Comparison of ENCODE assay signal across 8 mouse cellular contexts in genomic region chr7:114745481-114746271, GRCm38 (mm10). TPM values are rescaled to one million over a fixed set of nuclear protein-coding genes. Genes with fewer than 3 reads are reported as not detected.
DNase-seq lines count a peak whose midpoint lies in the region; ATAC-seq lines count a peak whose summit lies in the region.

No protein-coding gene starts in this region.

- H3K27me3 ChIP-seq in lung, embryonic 15.5 days = 0 out of 2 replicates have a peak, but pooled peaks cover 10% of the 10 kb centered on the region
- H3K27me3 ChIP-seq in embryonic facial prominence, embryonic 13.5 days = peaks cover 16% of the 10 kb centered on the region; the same call in 1 of the 2 replicates
- H3K27me3 ChIP-seq in hindbrain, embryonic 12.5 days = peaks cover 6% of the 10 kb centered on the region
- H3K27me3 ChIP-seq in limb, embryonic 15.5 days = peaks cover 10% of the 10 kb centered on the region; the same call in 1 of the 2 replicates
- H3K27me3 ChIP-seq in neural tube, embryonic 15.5 days (replicated peaks) = 0 out of 2 replicates have a peak, but pooled peaks cover 3% of the 10 kb centered on the region

- DNase-seq in lung, adult 18-20 months = no peak
- DNase-seq in natural killer cell, adult 2 months (ENCODE audit: low spot score in 2 of 2) = no peak
- no peak for DNase-seq in urinary bladder, postnatal 10 days (ENCODE audit: low spot score)

- 5% methylated on average over 34 of the region's 34 CpGs for WGBS in lung, embryonic 15.5 days
- WGBS in embryonic facial prominence, embryonic 13.5 days = 2% methylated on average over 34 of the region's 34 CpGs
- WGBS in hindbrain, embryonic 12.5 days = 6% methylated on average over 34 of the region's 34 CpGs
- WGBS in limb, embryonic 15.5 days = 3% methylated on average over 30 of the region's 34 CpGs
- 5% methylated on average over 34 of the region's 34 CpGs for WGBS in neural tube, embryonic 15.5 days

- no peak overlapping the region for H3K9ac ChIP-seq in lung, embryonic 15.5 days
- H3K9ac ChIP-seq in embryonic facial prominence, embryonic 13.5 days = peak overlapping the region; percentile 67
- H3K9ac ChIP-seq in hindbrain, embryonic 12.5 days = peak overlapping the region; percentile 67
- peak overlapping the region; percentile 33; the same call in 1 of the 2 replicates for H3K9ac ChIP-seq in limb, embryonic 15.5 days
- peak overlapping the region; percentile 57 for H3K9ac ChIP-seq in neural tube, embryonic 15.5 days (replicated peaks)

- H3K27ac ChIP-seq in lung, embryonic 15.5 days = no peak overlapping the region
- H3K27ac ChIP-seq in embryonic facial prominence, embryonic 13.5 days = no peak overlapping the region; the same call in 1 of the 2 replicates
- H3K27ac ChIP-seq in hindbrain, embryonic 12.5 days = no peak overlapping the region
- peak overlapping the region; percentile 54; the same call in 1 of the 2 replicates for H3K27ac ChIP-seq in limb, embryonic 15.5 days
- 0 out of 2 replicates have a peak overlapping the region, but pooled peaks have one; percentile 33 for H3K27ac ChIP-seq in neural tube, embryonic 15.5 days (replicated peaks)

- peak overlapping the region; percentile 66 for H3K4me2 ChIP-seq in lung, embryonic 15.5 days
- peak overlapping the region; percentile 84 for H3K4me2 ChIP-seq in embryonic facial prominence, embryonic 13.5 days
- peak overlapping the region; percentile 87 for H3K4me2 ChIP-seq in hindbrain, embryonic 12.5 days (replicated peaks)
- peak overlapping the region; percentile 74 for H3K4me2 ChIP-seq in limb, embryonic 15.5 days
- H3K4me2 ChIP-seq in neural tube, embryonic 15.5 days = peak overlapping the region; percentile 95

- H3K4me3 ChIP-seq in lung, embryonic 15.5 days = peak overlapping the region; percentile 27
- peak overlapping the region; percentile 46 for H3K4me3 ChIP-seq in embryonic facial prominence, embryonic 13.5 days
- peak overlapping the region; percentile 42 for H3K4me3 ChIP-seq in hindbrain, embryonic 12.5 days
- peak overlapping the region; percentile 36 for H3K4me3 ChIP-seq in limb, embryonic 15.5 days
- peak overlapping the region; percentile 49 for H3K4me3 ChIP-seq in neural tube, embryonic 15.5 days (replicated peaks)

- H3K36me3 ChIP-seq in lung, embryonic 15.5 days = no peaks in the 10 kb centered on the region
- H3K36me3 ChIP-seq in embryonic facial prominence, embryonic 13.5 days = no peaks in the 10 kb centered on the region
- no peaks in the 10 kb centered on the region for H3K36me3 ChIP-seq in hindbrain, embryonic 12.5 days
- no peaks in the 10 kb centered on the region for H3K36me3 ChIP-seq in limb, embryonic 15.5 days
- no peaks in the 10 kb centered on the region for H3K36me3 ChIP-seq in neural tube, embryonic 15.5 days

- ATAC-seq in lung, embryonic 15.5 days (ENCODE audit: borderline replicate concordance, extremely low read depth, low FRiP score, low TSS enrichment) = no peak
- ATAC-seq in embryonic facial prominence, embryonic 13.5 days (ENCODE audit: insufficient number of reproducible peaks, insufficient read depth, low FRiP score, low TSS enrichment, low read depth) = peak; percentile 24; the same call in 1 of the 2 replicates
- ATAC-seq in hindbrain, embryonic 12.5 days (ENCODE audit: low FRiP score) = peak; percentile 60
- ATAC-seq in limb, embryonic 15.5 days (ENCODE audit: insufficient number of reproducible peaks, low FRiP score, low TSS enrichment, low read depth) = no peak
- peak; percentile 85 for ATAC-seq in neural tube, embryonic 15.5 days (ENCODE audit: low FRiP score)

- H3K9me3 ChIP-seq in lung, embryonic 15.5 days = no peaks in the 10 kb centered on the region
- no peaks in the 10 kb centered on the region for H3K9me3 ChIP-seq in embryonic facial prominence, embryonic 13.5 days
- H3K9me3 ChIP-seq in hindbrain, embryonic 12.5 days (replicated peaks) = no peaks in the 10 kb centered on the region
- H3K9me3 ChIP-seq in limb, embryonic 15.5 days = no peaks in the 10 kb centered on the region
- no peaks in the 10 kb centered on the region for H3K9me3 ChIP-seq in neural tube, embryonic 15.5 days (replicated peaks)

- peaks cover 5% of the 10 kb centered on the region; the same call in 1 of the 2 replicates for H3K4me1 ChIP-seq in lung, embryonic 15.5 days
- peaks cover 24% of the 10 kb centered on the region for H3K4me1 ChIP-seq in embryonic facial prominence, embryonic 13.5 days
- H3K4me1 ChIP-seq in hindbrain, embryonic 12.5 days = peaks cover 11% of the 10 kb centered on the region; the same call in 1 of the 2 replicates
- peaks cover 25% of the 10 kb centered on the region for H3K4me1 ChIP-seq in limb, embryonic 15.5 days
- H3K4me1 ChIP-seq in neural tube, embryonic 15.5 days = peaks cover 15% of the 10 kb centered on the region

RNA-seq across cellular contexts. Expression of gene Insc, which starts 2.2 kb away (rescaled TPM):
- polyA plus RNA-seq in lung, embryonic 15.5 days (2015; fragmentation: Nextera tagmentation; extraction: Ambion mirVana) = 4.3 and 5.3 TPM in 2 replicates
- polyA plus RNA-seq in embryonic facial prominence, embryonic 13.5 days (2015; fragmentation: Nextera tagmentation; extraction: Ambion mirVana) = 5.9 and 7.0 TPM in 2 replicates
- 3.1 and 5.2 TPM in 2 replicates for polyA plus RNA-seq in hindbrain, embryonic 12.5 days (2016; fragmentation: Nextera tagmentation; extraction: Ambion mirVana)
- polyA plus RNA-seq in limb, embryonic 15.5 days (2015; fragmentation: Nextera tagmentation; extraction: Ambion mirVana) = 9.9 TPM in 2 replicates
- polyA plus RNA-seq in neural tube, embryonic 15.5 days (2015; fragmentation: Nextera tagmentation; extraction: Ambion mirVana) = 4.7 and 5.1 TPM in 2 replicates

RNA-seq across cellular contexts. Expression of gene Calcb, which starts 27.2 kb away (rescaled TPM):
- polyA plus RNA-seq in lung, embryonic 15.5 days (2015; fragmentation: Nextera tagmentation; extraction: Ambion mirVana) = 0.62 and 0.97 TPM in 2 replicates
- polyA plus RNA-seq in embryonic facial prominence, embryonic 13.5 days (2015; fragmentation: Nextera tagmentation; extraction: Ambion mirVana) = 0.28 and 1.1 TPM in 2 replicates
- 0.40 TPM in 1 of 2 replicates, not detected in the other for polyA plus RNA-seq in hindbrain, embryonic 12.5 days (2016; fragmentation: Nextera tagmentation; extraction: Ambion mirVana)
- polyA plus RNA-seq in limb, embryonic 15.5 days (2015; fragmentation: Nextera tagmentation; extraction: Ambion mirVana) = 0.46 and 0.50 TPM in 2 replicates
- polyA plus RNA-seq in neural tube, embryonic 15.5 days (2015; fragmentation: Nextera tagmentation; extraction: Ambion mirVana) = 19.9 and 28.0 TPM in 2 replicates

Comparison
In these comparisons a context has a peak if more than half of its experiments do, and no peak if none do; other contexts are left out.
1. ATAC-seq: peak in embryonic facial prominence, embryonic 13.5 days (single experiment), hindbrain, embryonic 12.5 days (single experiment) and neural tube, embryonic 15.5 days (single experiment); none in lung, embryonic 15.5 days (single experiment) and limb, embryonic 15.5 days (single experiment).
2. H3K27ac ChIP-seq: peak in limb, embryonic 15.5 days (single experiment) and neural tube, embryonic 15.5 days (single experiment); none in lung, embryonic 15.5 days (single experiment), embryonic facial prominence, embryonic 13.5 days (single experiment) and hindbrain, embryonic 12.5 days (single experiment).
3. Peak in every context shown above with its lines, with median percentiles within 50 percentile points of each other: H3K4me2 ChIP-seq and H3K4me3 ChIP-seq.